Mouse (Mus musculus) fibroblast of lung, adult 2 months (primary cell): ENCODE results near the gene Mrgpra2b.
"Not testable (repeated sequence)": the region's sequence is repeated elsewhere in the genome, so short reads cannot be mapped to it uniquely, and the experiment has no call there.

Experiments used
- DNase-seq: peaks from one replicate; pipeline ENCODE4 v3.0.0-alpha.2; 2011; ENCODE audit warnings: low read depth

The Mrgpra2b gene

DNA sequence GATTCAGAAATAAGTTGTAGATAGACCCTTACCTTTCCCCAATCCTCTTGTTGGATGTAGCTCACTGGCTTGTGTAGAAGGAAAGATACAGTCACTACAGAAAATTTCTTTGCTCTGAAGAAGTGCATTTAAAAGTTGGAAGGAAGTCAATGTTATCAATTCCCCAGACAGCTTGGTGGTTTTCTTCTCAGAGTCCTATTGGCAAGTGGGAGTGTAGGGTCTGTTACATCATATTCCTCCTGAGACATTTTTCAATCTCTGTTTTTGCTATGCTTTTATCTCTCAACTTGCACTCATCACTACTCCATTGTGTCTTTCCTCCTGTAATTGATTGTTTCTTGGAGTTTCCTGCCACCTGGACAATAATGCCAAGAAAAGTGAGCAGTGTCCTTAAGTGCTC is at the start of gene Mrgpra2b:
Gene Mrgpra2b (minus strand): TSS at position 101 of the 400 bp plus-strand sequence.
- DNase-seq, result no peak

DNA sequence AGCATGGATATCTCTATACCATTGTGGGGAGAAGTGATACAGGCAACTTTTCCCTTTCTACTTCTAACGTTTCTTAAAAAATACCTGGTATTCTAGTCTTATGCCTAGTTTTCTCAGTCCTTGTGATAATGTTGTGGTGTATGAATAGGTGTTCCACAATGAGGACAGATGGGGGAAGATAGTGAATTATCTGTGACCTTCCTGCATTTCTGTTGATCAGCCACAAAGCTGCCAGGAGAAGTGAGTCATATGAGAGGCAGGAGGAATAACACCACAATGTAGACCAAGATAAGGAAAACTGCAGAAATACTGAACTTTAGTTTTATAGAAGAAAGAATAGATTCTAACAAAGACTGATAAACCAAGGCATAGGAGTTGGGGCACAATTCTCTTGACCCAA is 12.3 kb downstream of the Mrgpra2b start:
- DNase-seq, result no peak

DNA sequence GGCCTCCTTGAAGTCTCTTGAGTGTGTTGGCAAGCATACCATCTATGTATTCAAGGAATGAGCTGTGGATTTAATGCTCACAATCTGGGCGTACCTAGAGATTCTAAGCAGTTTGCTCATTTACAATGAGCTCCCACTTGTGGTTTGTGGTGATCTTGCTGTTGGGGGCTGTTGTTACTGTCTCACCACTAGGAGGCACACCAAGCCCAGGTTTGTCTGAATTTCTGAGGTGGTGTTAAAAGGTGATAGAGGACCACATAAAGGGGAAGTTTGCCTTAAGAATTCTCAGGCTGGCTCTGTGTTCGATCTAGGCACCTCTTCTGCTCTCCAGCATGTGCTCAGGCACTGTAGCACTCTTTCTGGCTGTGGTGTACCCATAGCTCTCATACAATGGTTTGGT is 13.6 kb downstream of the Mrgpra2b start:
- no peak for DNase-seq

DNA sequence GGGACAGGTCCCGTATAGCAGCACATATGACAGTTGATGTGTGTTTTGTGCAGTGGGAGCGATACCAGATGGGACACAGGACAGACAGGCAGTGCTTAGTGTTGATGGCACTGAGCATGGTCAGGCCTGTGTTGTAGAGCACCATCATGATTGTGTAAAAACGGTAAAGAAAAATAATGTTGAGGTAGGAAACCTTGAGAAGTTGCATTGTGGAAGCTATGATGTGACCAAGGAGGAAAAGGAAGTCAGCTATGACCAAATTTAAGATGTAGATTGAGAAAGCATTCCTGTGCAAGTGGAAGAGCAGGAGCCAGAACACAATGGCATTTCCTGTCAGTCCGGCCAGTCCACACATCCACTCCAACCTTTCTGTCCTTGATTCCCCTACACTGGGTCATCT is 25.7 kb downstream of the Mrgpra2b start:
- DNase-seq, result no peak

DNA sequence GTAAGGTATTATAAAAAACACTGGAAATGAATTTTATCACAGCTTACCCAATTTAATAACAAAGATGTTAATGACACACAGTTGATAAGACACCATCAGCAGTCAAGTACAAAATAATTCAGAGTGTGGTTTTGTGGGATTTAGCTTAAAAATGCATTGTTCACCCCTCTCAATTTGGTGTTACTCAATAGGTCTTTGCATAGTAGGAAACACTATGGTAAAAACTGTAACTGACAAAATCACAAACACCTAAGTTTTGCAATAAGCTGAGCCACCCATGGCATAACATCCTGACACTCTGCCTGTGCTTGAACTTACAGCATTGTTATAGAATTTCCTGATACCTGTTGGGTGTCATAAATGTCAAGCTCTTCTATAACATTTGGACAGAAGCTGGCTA is 37.4 kb downstream of the Mrgpra2b start:
- not testable (repeated sequence) for DNase-seq

DNA sequence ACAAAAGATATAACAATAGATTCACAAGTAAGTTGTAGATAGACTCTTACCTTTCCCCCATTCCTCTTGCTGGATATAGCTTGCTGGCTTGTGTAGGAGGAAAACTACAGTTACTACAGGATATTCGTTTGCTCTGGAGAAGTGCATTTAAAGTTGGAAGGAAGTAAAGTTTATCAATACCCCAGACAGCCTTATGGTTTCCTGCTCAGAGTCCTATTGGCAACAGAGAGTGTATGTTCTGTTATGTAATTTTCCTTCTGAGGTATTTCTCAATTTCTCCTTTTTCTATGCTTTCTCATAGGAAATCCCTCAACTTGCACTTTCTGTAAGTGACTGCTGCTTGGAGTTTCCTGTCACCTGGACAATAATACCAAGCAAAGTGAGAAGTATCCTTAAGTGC is 39.2 kb downstream of the Mrgpra2b start:
- DNase-seq, result not testable (repeated sequence)

DNA sequence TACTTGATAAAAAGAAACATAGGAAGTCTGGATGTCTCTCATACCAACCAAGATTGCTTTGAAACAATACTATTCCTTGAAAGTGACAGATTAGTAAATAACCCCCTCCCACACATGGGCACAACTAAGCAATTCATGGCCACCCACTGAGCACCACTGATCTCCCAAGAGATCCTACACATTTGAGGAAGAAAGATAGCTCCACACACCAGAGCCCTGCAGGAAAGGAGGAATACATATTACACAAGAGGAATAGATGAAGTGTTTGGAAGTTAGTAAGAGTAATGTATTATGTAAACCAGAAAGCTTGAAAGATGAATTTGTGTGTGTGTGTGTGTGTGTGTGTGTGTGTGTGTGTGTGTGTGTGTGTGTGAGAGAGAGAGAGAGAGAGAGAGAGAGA is 45.5 kb downstream of the Mrgpra2b start:
- DNase-seq, result not testable (repeated sequence)

DNA sequence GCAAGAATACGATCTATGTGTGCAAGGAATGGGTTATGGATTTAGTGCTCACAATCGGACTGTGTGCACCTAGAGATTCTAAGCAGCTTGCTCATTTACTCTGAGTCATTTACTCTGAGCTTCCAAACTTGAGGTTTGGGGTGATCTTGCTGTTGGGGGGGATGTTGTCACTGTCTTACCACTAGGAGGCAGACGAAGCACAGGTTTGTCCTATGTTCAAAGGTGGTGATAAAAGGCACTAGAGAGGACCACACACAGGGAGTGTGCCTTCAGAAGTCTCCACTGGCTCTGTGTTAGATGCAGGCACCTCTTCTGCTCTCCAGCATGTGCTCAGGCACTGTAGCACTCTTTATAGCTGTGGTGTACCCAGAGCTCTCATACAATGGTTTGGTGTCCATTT is 54.8 kb downstream of the Mrgpra2b start:
- DNase-seq, result not testable (repeated sequence)

DNA sequence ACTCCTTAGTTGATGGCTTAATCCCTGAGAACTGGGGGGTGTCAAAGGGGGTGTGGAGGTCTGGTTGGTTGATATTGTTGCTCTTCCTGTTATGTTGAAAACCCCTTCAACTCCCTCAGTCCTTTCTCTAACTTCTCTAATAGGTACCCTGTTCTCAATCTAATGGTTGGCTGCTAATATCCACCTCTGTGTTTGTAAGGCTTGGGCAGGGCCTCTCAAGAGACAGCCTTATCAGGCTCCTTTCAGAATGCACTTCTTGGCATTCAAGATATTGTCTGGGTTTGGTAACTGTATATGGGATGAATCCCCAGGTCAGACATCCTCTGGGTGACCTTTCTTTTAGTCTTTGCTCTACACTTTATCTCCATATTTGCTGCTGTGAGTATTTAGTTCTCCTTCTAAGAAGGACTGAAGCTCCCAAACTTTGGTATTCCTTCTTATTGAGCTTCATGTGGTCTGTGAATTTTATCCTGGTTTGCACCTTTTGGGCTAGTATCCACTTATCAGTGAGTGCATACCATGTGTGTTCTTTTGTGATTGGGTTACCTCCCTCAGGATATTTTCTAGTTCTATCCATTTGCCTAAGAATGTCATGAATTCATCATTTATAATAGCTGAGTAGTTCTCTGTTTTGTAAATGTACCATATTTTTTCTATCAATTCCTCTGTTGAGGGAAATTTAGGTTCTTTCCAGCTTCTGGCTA is 63.2 kb downstream of the Mrgpra2b start:
- not testable (repeated sequence) for DNase-seq

DNA sequence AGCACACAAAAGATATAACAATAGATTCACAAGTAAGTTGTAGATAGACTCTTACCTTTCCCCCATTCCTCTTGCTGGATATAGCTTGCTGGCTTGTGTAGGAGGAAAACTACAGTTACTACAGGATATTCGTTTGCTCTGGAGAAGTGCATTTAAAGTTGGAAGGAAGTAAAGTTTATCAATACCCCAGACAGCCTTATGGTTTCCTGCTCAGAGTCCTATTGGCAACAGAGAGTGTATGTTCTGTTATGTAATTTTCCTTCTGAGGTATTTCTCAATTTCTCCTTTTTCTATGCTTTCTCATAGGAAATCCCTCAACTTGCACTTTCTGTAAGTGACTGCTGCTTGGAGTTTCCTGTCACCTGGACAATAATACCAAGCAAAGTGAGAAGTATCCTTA is 76.6 kb downstream of the Mrgpra2b start, which contains the start of gene Mrgpra2a:
Gene Mrgpra2a (minus strand): TSS at position 125 of the 400 bp plus-strand sequence.
- not testable (repeated sequence) for DNase-seq

DNA sequence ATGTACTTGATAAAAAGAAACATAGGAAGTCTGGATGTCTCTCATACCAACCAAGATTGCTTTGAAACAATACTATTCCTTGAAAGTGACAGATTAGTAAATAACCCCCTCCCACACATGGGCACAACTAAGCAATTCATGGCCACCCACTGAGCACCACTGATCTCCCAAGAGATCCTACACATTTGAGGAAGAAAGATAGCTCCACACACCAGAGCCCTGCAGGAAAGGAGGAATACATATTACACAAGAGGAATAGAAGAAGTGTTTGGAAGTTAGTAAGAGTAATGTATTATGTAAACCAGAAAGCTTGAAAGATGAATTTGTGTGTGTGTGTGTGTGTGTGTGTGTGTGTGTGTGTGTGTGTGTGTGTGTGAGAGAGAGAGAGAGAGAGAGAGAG is 82.9 kb downstream of the Mrgpra2b start:
- not testable (repeated sequence) for DNase-seq

DNA sequence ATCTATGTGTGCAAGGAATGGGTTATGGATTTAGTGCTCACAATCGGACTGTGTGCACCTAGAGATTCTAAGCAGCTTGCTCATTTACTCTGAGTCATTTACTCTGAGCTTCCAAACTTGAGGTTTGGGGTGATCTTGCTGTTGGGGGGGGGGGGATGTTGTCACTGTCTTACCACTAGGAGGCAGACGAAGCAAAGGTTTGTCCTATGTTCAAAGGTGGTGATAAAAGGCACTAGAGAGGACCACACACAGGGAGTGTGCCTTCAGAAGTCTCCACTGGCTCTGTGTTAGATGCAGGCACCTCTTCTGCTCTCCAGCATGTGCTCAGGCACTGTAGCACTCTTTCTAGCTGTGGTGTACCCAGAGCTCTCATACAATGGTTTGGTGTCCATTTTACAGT is 92.2 kb downstream of the Mrgpra2b start:
- DNase-seq, result not testable (repeated sequence)

DNA sequence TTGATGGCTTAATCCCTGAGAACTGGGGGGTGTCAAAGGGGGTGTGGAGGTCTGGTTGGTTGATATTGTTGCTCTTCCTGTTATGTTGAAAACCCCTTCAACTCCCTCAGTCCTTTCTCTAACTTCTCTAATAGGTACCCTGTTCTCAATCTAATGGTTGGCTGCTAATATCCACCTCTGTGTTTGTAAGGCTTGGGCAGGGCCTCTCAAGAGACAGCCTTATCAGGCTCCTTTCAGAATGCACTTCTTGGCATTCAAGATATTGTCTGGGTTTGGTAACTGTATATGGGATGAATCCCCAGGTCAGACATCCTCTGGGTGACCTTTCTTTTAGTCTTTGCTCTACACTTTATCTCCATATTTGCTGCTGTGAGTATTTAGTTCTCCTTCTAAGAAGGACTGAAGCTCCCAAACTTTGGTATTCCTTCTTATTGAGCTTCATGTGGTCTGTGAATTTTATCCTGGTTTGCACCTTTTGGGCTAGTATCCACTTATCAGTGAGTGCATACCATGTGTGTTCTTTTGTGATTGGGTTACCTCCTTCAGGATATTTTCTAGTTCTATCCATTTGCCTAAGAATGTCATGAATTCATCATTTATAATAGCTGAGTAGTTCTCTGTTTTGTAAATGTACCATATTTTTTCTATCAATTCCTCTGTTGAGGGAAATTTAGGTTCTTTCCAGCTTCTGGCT is 100.7 kb downstream of the Mrgpra2b start:
- not testable (repeated sequence) for DNase-seq
